Mouse (Mus musculus) liver, adult 2 months (tissue): ENCODE measurements at regions not wholly inside any gene's neighbourhood (a gene's known extent, or its start where the extent isn't known, plus 50 kb on each side); places are given as distances from the start of the nearest gene placed in this dataset.

Source experiments
- CTCF ChIP-seq: fragments of 200-500 bp; IDR thresholded peaks from 2 replicates; pipeline ENCODE4 v1.5.1; 2011; ENCODE audit warnings: low read depth, low read length, control low read depth
- POLR2A ChIP-seq: fragments of 200-500 bp; IDR thresholded peaks from 2 replicates; pipeline ENCODE4 v1.6.1; 2011; ENCODE audit warnings: low read length, control low read depth; ENCODE audit not compliant: insufficient read depth; ENCODE audit errors: extremely low read depth

DNA sequence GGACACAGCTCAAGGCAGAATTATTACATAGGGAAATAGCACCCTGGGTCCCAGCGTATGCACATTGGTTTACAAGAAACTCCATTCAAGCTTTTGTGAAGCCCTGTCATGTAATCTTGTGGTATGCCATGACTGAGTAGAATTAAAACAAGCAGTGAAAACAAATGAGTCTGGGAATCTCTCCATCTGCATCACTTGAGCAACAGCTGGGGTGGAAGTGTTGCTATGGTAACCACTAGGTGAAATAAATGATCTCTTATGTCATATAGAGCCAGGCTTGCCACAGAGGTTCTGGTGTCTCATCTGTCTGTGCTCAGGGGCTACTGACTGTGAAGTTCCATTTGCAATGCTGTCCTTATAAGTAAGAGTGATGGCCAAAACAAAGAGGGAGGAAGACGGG is 556.0 kb downstream of the Cbln4 start:
- TF ChIP-seq POLR2A, result no peak
- no peak for TF ChIP-seq CTCF
